Mouse (Mus musculus) C2C12 (cell line): ENCODE measurements around the gene Tmem97. TPM values are rescaled to one million over a fixed set of nuclear protein-coding genes. Genes with fewer than 3 reads are reported as not detected.
"Not testable (repeated sequence)": the region's sequence is repeated elsewhere in the genome, so short reads cannot be mapped to it uniquely, and the experiment has no call there.

Experiments
- H3K27me3 ChIP-seq: one replicate; pipeline ENCODE4 v1.6.1; 2011; ENCODE audit not compliant: control insufficient read depth, insufficient read depth, insufficient read length
- H3K36me3 ChIP-seq: one replicate; pipeline ENCODE4 v1.6.1; 2011; ENCODE audit not compliant: control insufficient read depth, insufficient read depth
- H3K4me3 ChIP-seq: one replicate; pipeline ENCODE4 v1.5.1; 2011; ENCODE audit warnings: mild to moderate bottlenecking, control low read depth; ENCODE audit not compliant: poor library complexity, insufficient read depth, severe bottlenecking
- H3K79me2 ChIP-seq: one replicate; pipeline ENCODE4 v1.6.1; 2011; ENCODE audit not compliant: control insufficient read depth, insufficient read depth
- H3K79me3 ChIP-seq: one replicate; pipeline ENCODE4 v1.6.1; 2011; ENCODE audit warnings: low read depth, control low read depth
- H3ac ChIP-seq: one replicate; pipeline ENCODE3; 2011; ENCODE audit warnings: low read depth; ENCODE audit not compliant: control insufficient read depth, insufficient read length
- CEBPB ChIP-seq: IDR thresholded peaks from one replicate; pipeline ENCODE4 v1.6.1; 2011; ENCODE audit warnings: low read depth, mild to moderate bottlenecking, control low read depth, moderate library complexity
- CTCF ChIP-seq: IDR thresholded peaks from one replicate; pipeline ENCODE4 v1.5.1; 2011; ENCODE audit not compliant: control insufficient read depth, insufficient read depth, insufficient read length
- FOSL1 ChIP-seq: IDR thresholded peaks from one replicate; pipeline ENCODE4 v1.8.0; 2011; ENCODE audit warnings: mild to moderate bottlenecking, low read length; ENCODE audit not compliant: poor library complexity, insufficient read depth, severe bottlenecking
- MAX ChIP-seq: IDR thresholded peaks from one replicate; pipeline ENCODE4 v1.6.1; 2011; ENCODE audit warnings: mild to moderate bottlenecking, control low read depth
- MYOD1 ChIP-seq: IDR thresholded peaks from one replicate; pipeline ENCODE4 v1.6.1; 2011; ENCODE audit warnings: low read depth; ENCODE audit not compliant: control insufficient read depth, insufficient read length
- MYOG ChIP-seq: IDR thresholded peaks from one replicate; pipeline ENCODE4 v1.6.1; 2011; ENCODE audit not compliant: control insufficient read depth, insufficient read length; ENCODE audit errors: extremely low read depth
- USF1 ChIP-seq: IDR thresholded peaks from one replicate; pipeline ENCODE4 v1.6.1; 2011; ENCODE audit warnings: low read depth, mild to moderate bottlenecking, control low read depth, moderate library complexity
- polyA plus RNA-seq: library from polyadenylated mRNA; unstranded; fragments of >200 nt; fragmentation: generic; extraction: Trizol; gene quantifications from one replicate; pipeline ENCODE4 v1.2.1, GENCODE M21; 2012; ENCODE audit warnings: missing spikeins

Tmem97 gene
- polyA plus RNA-seq, 1 experiment: 164 TPM

GRCm38 (mm10) chr11:78536080-78536689 lies 14.4 kb downstream of the Tmem97 start, which contains the start of the genes Tnfaip1 and Ift20:
Gene Tnfaip1 (minus strand): TSS chr11:78536332.
Gene Ift20 (plus strand): TSS chr11:78536361.
- peak within 1 kb of the TSS; percentile 95 for H3ac ChIP-seq
- no peaks in the 10 kb centered on the region for H3K27me3 ChIP-seq
- H3K79me3 ChIP-seq: peaks cover 66% of the 10 kb centered on the region
- peaks cover 82% of the 10 kb centered on the region for H3K79me2 ChIP-seq
- peak within 1 kb of the TSS; percentile 93 for H3K4me3 ChIP-seq
- TF ChIP-seq USF1: no peak
- peak; percentile 83 for TF ChIP-seq MAX
- H3K36me3 ChIP-seq: peaks cover 30% of the 10 kb centered on the region

- Histone ChIP-seq H3K36me3 (peaks cover 24% of the 10 kb centered on the region), H3K79me3 (peaks cover 72% of the 10 kb centered on the region), H3K4me3 (peak overlapping the region; percentile 93), H3ac (peak overlapping the region; percentile 95), H3K27me3 (no peaks in the 10 kb centered on the region), H3K79me2 (peaks cover 88% of the 10 kb centered on the region)
- TF ChIP-seq CTCF (no peak), CEBPB (no peak), FOSL1 (no peak), MYOD1 (no peak), USF1 (no peak), MYOG (no peak), MAX (no peak)
Measured at GRCm38 (mm10) chr11:78535376-78536079, 15.0 kb downstream of the Tmem97 start.

- Histone ChIP-seq H3K79me2 (peaks cover 92% of the 10 kb centered on the region), H3ac (no peak overlapping the region), H3K79me3 (peaks cover 72% of the 10 kb centered on the region), H3K4me3 (peak overlapping the region; percentile 93), H3K36me3 (peaks cover 24% of the 10 kb centered on the region), H3K27me3 (no peaks in the 10 kb centered on the region)
- TF ChIP-seq FOSL1: no peak
- no peak for TF ChIP-seq CTCF
- TF ChIP-seq MYOG: no peak
- TF ChIP-seq MYOD1: no peak
- TF ChIP-seq CEBPB: no peak
- TF ChIP-seq USF1: no peak
- TF ChIP-seq MAX: no peak
Measured at GRCm38 (mm10) chr11:78534516-78534915, 16.1 kb downstream of the Tmem97 start.

GRCm38 (mm10) chr11:78531515-78531914 lies 19.1 kb downstream of the Tmem97 start:
- Histone ChIP-seq H3K79me3 (peaks cover 52% of the 10 kb centered on the region), H3K36me3 (peaks cover 41% of the 10 kb centered on the region), H3K79me2 (peaks cover 62% of the 10 kb centered on the region)
- H3K4me3 ChIP-seq, H3K27me3 ChIP-seq, H3ac ChIP-seq: not testable (repeated sequence)

- peaks cover 59% of the 10 kb centered on the region for H3K79me2 ChIP-seq
- no peak overlapping the region for H3ac ChIP-seq
- peaks cover 52% of the 10 kb centered on the region for H3K79me3 ChIP-seq
- no peak overlapping the region for H3K4me3 ChIP-seq
- H3K27me3 ChIP-seq: no peaks in the 10 kb centered on the region
- peaks cover 46% of the 10 kb centered on the region for H3K36me3 ChIP-seq
- no peak for TF ChIP-seq MAX
Measured at GRCm38 (mm10) chr11:78531046-78531445, 19.5 kb downstream of the Tmem97 start.

- TF ChIP-seq CTCF (no peak), MAX (no peak), MYOD1 (no peak), USF1 (no peak), MYOG (no peak), CEBPB (no peak), FOSL1 (no peak)
- H3K36me3 ChIP-seq: peaks cover 56% of the 10 kb centered on the region
Measured at GRCm38 (mm10) chr11:78530001-78530400, 20.6 kb downstream of the Tmem97 start.

More at GRCm38 (mm10) chr11:78530001-78530400, 20.6 kb downstream of the Tmem97 start:
- H3ac ChIP-seq: no peak overlapping the region
- H3K79me2 ChIP-seq: peaks cover 50% of the 10 kb centered on the region
- no peak overlapping the region for H3K4me3 ChIP-seq
- no peaks in the 10 kb centered on the region for H3K27me3 ChIP-seq
- peaks cover 44% of the 10 kb centered on the region for H3K79me3 ChIP-seq
